Mouse (Mus musculus) C2C12 (cell line): ENCODE data around the gene Bmper.

Experiments used
- CTCF ChIP-seq: IDR thresholded peaks from one replicate; pipeline ENCODE4 v1.5.1; 2011; ENCODE audit not compliant: control insufficient read depth, insufficient read depth, insufficient read length
- MYOD1 ChIP-seq: IDR thresholded peaks from one replicate; pipeline ENCODE4 v1.6.1; 2011; ENCODE audit warnings: low read depth; ENCODE audit not compliant: control insufficient read depth, insufficient read length

GRCm38 (mm10) chr9:23268609-23269008, 45.7 kb downstream of the Bmper start:
- TF ChIP-seq CTCF = no peak
- no peak for TF ChIP-seq MYOD1
